Mouse (Mus musculus) heart, postnatal 25 days (tissue): ENCODE data around the gene 5031410I06Rik. TPM values are rescaled to one million over a fixed set of nuclear protein-coding genes. Genes with fewer than 3 reads are reported as not detected.
"Not testable (repeated sequence)": the region's sequence is repeated elsewhere in the genome, so short reads cannot be mapped to it uniquely, and the experiment has no call there.

ENCODE experiments used
- DNase-seq: peaks from one replicate; pipeline ENCODE4 v3.0.0; 2022; ENCODE audit warnings: low spot score
- intact Hi-C: fragments of 180-260 bp; cut with DNase I; formaldehyde crosslinking; loops from one replicate; pipeline ENCODE4 v1.15.1; 2025
- total RNA-seq, 2 experiments: library from RNA; stranded (reverse); gene quantifications; 2 replicates each; pipeline ENCODE4 v1.2.3; 2021

Gene 5031410I06Rik
- total RNA-seq, result not detected

GRCm38 (mm10) chr5:26105262-26105661, at the start of gene 5031410I06Rik:
TSS of gene 5031410I06Rik (minus strand) at chr5:26105362.
- DNase-seq, intact Hi-C loops: not testable (repeated sequence)

DNA sequence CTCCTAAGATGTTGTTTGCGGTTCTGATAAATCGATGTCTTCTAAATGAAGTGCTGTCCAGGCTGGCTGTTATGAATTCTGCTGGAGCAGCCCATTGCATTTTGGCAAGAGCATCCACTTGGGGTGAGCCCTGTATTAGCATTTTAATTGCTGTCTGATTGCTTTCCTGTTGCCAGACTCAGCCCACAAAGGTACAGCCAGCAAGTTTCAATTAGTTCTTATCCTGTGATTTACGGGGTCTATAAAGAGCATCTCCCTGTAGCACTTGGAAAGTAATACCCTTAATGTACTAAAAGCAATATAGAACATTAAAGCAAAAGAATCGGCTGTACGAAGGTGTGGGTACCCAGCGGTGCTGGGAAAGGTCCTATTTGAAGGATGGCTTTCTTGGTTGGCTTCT, 37.7 kb upstream of the 5031410I06Rik start:
- DNase-seq, result no peak
- intact Hi-C loops, result no loop called here

DNA sequence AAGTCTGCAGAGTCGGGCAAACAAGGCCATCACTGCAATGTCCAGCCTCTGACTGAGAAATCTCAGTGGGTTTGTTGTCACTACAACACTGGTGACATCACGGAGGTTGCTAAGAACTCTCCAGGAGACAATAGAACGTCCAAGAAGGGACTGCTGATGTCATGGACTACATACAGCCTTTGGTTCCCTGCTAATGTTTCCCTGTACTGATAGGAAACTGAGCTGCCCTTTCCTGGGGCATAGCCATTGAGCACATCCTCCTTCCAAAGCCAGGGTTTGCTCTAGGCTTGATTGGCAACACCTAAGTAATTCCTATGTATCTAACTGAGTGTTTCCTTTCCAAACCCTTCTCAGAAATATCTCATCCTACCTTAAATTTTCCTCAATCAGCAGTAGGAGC, 16.2 kb upstream of the 5031410I06Rik start, which contains the start of gene Gm10220:
TSS of gene Gm10220 (minus strand) at position 101 of the 400 bp plus-strand sequence.
- DNase-seq, intact Hi-C loops: not testable (repeated sequence)

GRCm38 (mm10) chr5:26089191-26089590, 16.0 kb downstream of the 5031410I06Rik start, which contains the start of gene Gm10471:
TSS of gene Gm10471 (minus strand) at chr5:26089291.
- DNase-seq, intact Hi-C loops: not testable (repeated sequence)

DNA sequence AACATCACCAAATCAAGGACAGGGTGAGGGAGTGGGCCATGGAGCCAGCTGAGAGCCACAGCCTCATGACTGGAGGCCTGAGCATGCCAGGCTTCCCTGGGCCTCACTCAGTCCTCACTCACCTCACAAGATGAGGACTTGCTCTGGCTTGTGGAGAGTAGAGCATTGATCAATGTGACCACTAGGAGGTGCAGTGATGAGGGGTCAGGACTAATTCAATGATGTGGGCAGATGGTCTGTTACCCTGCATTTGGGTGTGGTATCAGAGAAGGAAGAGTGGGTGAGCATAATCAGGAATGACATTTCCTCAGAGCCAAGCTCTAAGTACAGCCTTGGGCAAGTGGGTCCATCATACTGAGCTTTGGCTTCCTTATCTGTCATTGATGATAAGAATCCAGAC, 26.1 kb downstream of the 5031410I06Rik start:
- DNase-seq, intact Hi-C loops: not testable (repeated sequence)

DNA sequence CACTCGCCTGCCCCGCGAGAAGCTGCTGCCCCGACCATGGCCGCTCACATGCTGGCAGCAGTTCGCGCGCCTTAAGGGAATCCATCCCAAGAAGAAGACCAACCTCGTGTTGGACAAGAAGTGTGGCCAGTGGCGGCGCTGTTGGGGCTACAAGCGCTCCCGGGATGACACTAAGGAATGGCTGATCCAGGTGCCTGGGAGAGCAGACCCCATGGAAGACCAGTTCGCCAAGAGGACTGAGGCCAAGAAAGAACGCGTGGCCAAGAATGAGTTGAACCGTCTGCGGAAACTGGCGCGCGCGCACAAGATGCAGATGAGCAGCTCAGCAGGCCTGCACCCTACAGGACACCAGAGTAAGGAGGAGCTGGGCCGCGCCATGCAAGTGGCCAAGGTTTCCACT, 34.4 kb downstream of the 5031410I06Rik start:
- intact Hi-C loops, result no loop called here
- no peak for DNase-seq

- intact Hi-C loops, DNase-seq: not testable (repeated sequence)
Measured at GRCm38 (mm10) chr5:26058481-26058880, 46.7 kb downstream of the 5031410I06Rik start, which contains the start of gene Gm7347. TSS of gene Gm7347 (minus strand) at chr5:26058581.

Other genes with a start within 250 kb of the 5031410I06Rik start
- not detected for gene Gm21663, start 163.0 kb downstream of the 5031410I06Rik start, total RNA-seq
- gene Gm21671, start 150.9 kb downstream of the 5031410I06Rik start, total RNA-seq, result not detected
- gene Gm21680, start 132.7 kb downstream of the 5031410I06Rik start, total RNA-seq, result not detected
- gene Gm21698, start 116.7 kb downstream of the 5031410I06Rik start, total RNA-seq, result not detected
- not detected for gene Gm1979, start 100.6 kb downstream of the 5031410I06Rik start, total RNA-seq
- gene Gm5862, start 82.4 kb downstream of the 5031410I06Rik start, total RNA-seq, result not detected
- not detected for gene Speer4a, start 65.8 kb downstream of the 5031410I06Rik start, total RNA-seq
- not detected for gene Gm7347, start 46.8 kb downstream of the 5031410I06Rik start, total RNA-seq
- gene Gm10471, start 16.1 kb downstream of the 5031410I06Rik start, total RNA-seq, result not detected
- gene Gm10220, start 16.1 kb upstream of the 5031410I06Rik start, total RNA-seq, result not detected
- not detected for gene Gm7361, start 152.3 kb upstream of the 5031410I06Rik start, total RNA-seq